Mouse (Mus musculus) left cerebral cortex, postnatal 4 days (tissue): ENCODE measurements around the gene Errfi1. TPM values are rescaled to one million over a fixed set of nuclear protein-coding genes. Genes with fewer than 3 reads are reported as not detected.

Experiments used
- DNase-seq: peaks from one replicate; pipeline ENCODE4 v3.0.0-alpha.2; 2022
- intact Hi-C: fragments of 180-260 bp; cut with DNase I; formaldehyde crosslinking; loops from one replicate; pipeline ENCODE4 v1.15.1; 2025
- total RNA-seq, 2 experiments: library from RNA; stranded (reverse); gene quantifications; 2 replicates each; pipeline ENCODE4 v1.2.3; 2021

The Errfi1 gene
- total RNA-seq = 10 to 100 TPM; 18.1 to 18.8 TPM

DNA sequence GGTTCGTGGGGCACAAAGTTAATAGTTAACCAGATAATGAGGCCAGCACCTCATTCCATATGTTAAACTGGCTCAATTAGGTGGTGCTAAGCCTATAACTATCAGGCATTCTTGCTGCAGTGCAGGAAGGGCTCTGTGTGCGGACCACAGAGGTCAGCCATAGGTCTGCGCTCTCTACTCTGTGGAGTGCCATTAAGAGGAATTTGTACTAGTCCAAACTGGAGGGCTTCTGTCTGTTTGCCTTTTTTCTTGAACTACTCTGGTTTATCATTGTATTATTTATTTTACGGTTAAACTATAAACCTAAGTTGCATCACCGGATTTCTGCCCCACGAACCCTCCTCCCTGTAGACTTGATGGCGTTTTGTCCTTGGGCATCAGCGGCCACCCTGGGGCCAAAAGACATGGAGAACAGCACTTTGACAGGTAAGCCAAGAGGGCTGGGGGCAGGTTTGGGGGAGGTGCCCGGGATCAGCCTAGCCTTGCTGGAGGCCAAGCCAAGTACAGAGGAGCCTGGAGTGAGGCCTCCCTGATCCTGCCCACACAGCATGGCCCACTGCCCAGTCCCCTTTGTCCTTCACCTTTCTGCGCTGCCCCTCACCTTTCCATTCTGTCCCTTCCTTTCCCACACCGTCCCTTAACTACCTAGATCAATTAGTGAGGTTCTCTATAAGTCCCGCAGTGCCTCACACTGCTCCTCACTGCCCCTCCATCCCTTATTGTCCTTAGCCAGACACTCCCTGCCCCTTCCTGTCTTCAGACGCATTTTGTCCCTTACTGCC, at the start of gene Errfi1:
TSS of gene Errfi1 (plus strand) at position 240 of the 782 bp plus-strand sequence.
- intact Hi-C loops = loop anchor here (5.0 kb wide), 1 partner anchor 197 kb away; no protein-coding TSS in a partner anchor
- peak; percentile 10 for DNase-seq

GRCm38 (mm10) chr4:150804204-150804603, 49.5 kb upstream of the Errfi1 start:
- intact Hi-C loops = no loop called here

DNA sequence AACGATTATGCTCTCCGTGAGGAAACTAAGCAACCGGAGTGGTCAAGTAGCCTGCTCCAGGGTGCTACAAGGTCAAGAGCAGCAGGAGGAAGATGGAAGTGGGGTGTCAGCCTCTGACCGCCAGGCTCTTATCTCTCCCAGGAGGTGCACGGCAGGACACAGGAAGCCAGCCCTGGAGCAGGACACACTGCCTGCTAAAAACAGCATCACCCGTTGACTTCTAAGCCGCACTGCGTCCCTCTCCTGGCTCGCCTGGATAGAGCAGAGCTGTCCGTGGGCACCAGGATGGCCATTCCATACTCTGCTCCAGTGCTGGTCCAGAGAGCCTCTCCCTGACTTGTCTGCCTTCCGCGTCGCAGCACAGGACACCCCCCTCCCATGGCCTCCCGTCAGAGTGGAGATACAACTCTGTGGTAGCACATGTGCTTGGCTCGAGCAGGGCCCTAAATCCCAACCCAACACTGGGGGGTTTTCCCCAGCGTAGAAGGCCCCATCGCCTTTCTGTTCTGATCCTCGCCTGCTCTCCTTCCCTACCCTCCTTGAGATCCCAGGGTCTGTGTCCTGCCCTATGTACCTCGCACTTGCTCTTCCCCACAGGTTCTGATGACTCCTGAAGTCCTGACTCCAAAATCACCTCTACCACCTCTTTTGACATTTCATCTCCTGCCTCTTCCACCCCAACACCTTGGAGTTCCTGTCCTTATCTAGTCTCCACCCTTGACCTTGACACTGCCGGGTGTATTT, 45.8 kb upstream of the Errfi1 start:
- no peak for DNase-seq
- intact Hi-C loops = no loop called here

More at GRCm38 (mm10) chr4:150804204-150804603, 49.5 kb upstream of the Errfi1 start:
- no peak for DNase-seq

DNA sequence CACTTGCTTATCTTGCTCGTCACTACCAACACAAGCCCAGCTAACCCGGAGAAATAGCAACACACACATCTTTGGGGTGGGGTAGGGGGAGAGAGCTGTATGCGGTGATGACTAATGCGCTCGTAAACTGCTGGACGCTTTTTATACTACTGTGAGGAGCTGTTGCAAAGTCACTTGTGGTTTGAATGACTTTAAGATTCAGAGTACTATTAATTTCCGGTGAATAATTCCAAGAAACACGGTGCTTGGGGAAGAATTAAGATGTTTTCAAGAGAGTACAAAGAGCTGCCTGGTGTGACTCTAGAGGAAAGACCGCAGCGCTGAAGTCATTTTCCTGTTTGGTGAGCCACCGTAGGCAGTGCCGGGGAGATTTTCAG, 45.3 kb upstream of the Errfi1 start:
- intact Hi-C loops = no loop called here
- DNase-seq = no peak

GRCm38 (mm10) chr4:150809323-150809722, 44.4 kb upstream of the Errfi1 start:
- DNase-seq = no peak
- intact Hi-C loops = no loop called here

GRCm38 (mm10) chr4:150815144-150815543, 38.6 kb upstream of the Errfi1 start:
- intact Hi-C loops = no loop called here
- no peak for DNase-seq

DNA sequence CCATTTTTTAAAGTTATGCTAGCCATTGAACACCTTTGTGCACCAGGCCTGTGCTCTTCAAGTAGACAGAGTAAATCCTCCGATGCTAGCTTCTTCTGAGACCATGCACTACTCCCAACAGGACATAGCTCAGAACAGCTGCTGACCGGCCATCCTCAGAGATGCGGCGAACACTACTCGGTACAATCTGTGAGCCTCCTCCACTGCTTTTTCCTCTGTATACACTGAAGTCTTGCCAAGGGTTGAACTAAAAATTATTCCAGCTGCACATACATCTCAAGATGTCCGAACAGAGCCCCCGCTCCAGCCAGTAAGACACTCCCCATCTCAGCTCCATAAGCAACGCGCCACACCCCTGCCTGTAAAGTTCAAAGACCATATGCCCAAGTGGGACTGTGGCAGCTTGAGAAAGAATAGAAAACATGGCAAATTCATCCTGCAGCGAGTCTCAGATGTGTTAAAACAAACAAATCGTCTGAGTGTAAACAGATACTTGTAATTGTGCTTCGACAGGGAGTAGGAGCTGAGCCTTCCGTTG, 37.2 kb upstream of the Errfi1 start:
- DNase-seq = no peak
- intact Hi-C loops = no loop called here

- DNase-seq = no peak
- intact Hi-C loops = no loop called here
Observed at GRCm38 (mm10) chr4:150819126-150819910, 34.4 kb upstream of the Errfi1 start.

DNA sequence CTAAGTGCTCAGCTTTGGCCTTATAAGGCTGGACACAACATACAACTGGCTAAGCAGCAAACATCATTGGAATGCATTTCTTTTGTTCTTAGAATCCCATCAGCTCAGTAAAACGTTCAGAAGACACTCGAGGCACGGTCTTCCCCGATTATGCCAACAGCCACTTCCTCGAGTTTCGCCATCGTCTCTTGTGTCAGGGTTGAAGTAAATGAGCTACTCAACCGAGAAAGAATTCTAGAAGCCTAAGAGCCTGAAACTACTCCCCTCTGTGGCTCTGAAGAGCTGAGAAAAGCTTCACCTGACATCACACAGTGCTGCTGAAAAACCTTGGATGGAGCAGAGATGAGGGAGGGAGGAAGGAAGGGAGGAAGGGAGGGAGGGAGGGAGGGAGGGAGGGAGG, 32.3 kb upstream of the Errfi1 start:
- intact Hi-C loops = no loop called here
- no peak for DNase-seq

DNA sequence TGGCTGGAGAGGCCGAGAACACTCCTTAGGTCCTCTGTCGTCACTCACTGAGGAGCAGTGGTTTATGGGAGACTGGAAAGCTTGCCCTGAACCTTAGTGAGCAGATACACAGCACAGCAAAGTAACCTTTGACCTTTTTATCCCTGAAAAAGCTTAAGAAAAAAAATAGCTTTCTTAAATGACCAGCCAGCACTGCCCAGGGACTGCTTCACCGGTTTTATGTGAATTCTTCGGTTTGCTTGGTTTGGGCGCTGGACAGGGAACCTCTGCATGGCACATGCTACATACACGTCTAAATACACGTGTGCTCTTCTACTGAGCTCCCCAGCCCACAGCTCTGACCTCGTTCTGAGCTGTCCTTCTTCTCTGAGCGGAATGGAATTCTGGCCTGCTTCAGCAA, 31.1 kb upstream of the Errfi1 start:
- DNase-seq = no peak
- intact Hi-C loops = no loop called here

DNA sequence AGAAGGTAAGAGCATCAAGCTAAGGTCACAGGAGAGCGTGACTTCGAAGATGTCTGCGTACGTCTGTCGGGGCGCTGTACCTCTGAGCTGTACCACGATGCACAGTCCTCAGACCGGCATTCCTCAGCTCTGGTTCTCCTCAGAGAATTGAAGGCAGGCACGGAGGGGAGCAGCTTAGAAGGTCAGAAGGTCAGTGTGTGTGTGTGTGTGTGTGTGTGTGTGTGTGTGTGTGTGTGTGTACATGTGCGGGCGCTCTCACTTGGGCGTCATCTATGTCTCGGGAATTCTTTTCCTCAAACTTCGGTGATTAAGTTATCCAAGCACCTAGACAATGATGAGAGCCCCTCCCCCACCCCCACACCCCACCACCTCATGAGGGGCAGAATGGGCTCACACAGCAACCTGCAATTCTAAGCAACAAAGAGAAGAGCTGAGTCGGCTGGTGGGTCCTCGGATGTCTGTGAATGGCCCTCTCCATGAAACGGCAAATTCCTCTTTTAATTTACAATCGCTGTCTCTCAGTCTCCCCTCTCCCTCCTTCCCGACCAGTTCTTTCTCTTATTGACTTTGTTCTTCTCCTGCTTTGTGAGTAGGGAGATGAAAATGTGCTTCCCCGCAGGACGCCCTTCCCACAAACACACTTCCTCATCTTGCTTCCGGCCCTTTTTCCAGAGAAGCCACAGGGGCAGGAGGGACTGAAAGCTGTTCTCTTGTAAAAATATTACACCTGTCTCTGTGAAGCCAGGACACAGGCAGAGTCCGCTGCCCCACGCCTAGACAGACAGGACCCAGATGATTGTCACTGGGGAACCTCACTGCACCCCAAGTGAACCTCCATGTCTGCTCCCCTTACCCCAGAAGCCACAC, 29.9 kb upstream of the Errfi1 start:
- DNase-seq = no peak

DNA sequence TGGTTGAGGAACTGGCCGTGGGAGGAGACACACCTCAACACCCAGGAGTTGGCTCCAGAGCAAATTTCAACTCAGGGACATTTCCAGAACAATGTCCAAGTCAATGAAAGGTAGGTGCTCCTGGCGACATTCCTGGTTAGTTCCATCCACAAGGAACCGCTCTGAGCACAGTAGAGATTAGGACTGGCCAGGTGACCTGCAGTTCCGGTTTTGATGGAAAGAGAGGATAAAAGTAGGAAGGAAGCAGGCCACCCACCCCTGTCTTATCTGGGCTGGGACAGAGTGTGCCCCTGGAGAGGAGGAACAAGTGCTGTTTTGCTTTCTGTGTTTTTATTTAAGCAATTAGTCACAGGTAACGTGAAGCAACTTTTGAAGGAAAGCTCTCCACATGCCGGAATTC, 28.8 kb upstream of the Errfi1 start:
- intact Hi-C loops = no loop called here
- no peak for DNase-seq

More for the DNA sequence above, 29.9 kb upstream of the Errfi1 start:
- intact Hi-C loops = no loop called here

- intact Hi-C loops = no loop called here
- DNase-seq = no peak
Observed at GRCm38 (mm10) chr4:150825531-150825930, 28.2 kb upstream of the Errfi1 start.

DNA sequence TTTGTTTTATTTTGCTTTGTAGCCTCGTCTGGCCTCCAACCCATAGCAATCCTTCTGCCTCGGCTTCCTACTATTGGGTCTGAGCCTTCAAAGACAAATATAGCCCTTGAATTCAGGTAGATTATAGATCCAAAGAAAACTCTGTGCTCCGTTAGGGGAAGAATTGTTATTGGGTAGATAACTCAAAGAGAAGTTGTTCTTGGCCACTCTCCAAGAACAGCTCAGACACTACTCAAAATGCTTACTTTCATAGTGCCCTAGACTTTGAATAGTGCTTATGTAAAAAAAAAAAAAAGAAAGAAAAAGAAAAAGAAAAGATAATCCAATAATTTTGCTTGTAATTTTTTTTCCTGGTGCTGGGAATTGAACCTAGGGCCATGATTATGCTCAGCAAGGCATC, 22.4 kb upstream of the Errfi1 start:
- intact Hi-C loops = no loop called here
- DNase-seq = no peak

DNA sequence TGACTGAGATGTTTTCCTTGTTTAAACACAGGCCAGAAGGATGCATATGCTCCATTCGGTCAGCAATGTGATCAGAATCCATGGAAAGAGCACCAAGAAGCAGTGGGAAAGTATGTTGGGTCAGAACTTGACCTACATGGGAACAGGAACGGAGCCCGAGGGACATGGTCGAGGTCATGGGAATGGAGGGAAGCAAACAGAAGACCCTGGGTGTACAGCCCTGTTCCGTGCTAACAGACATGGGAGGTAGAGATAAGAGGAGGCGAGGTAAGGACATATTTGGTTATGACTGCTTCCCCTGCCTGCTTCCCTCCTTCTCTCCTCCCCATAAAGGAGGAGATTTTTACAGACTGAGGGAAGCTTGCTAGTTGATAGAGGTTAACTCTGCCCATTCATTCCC, 21.8 kb upstream of the Errfi1 start:
- intact Hi-C loops = no loop called here
- no peak for DNase-seq

DNA sequence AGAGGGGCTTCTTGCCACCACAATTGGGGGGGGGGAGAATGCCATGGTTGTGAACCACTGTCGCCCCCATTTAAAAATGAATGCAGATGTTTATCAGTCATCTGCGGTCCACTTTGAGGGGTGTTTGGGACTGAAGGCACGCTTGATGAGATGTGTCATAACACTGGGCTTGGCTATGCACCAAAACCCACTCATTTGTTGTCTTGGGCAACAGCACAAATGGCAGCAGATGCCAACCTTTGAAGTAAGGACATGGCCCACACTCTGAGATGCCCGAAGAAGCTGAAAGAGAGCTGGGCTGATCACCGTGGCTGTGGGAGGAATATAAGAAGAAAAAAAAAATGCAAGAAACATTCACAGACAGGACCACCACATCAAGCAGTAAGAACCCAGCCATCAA, 18.6 kb upstream of the Errfi1 start:
- DNase-seq = no peak
- intact Hi-C loops = no loop called here

GRCm38 (mm10) chr4:150836258-150836657, 17.5 kb upstream of the Errfi1 start:
- intact Hi-C loops = no loop called here
- no peak for DNase-seq

DNA sequence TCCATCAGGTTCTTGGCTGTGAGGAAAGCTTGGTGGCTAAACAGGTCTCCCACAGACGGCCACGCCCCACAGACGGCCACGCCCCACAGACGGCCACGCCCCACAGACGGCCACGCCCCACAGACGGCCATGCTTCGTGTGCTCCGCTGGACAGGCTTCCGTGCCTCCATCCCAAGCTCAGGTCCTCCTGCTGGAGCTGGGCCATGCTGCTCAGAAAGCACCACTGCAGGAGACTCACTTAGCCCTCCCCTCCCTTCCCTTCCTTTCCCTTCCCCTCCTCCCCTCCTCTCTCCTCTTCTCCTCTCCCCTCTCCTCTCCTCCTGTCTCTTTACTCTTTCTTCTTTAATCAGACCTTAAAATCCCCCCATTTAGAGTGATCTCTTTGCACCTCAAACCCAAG, 16.8 kb upstream of the Errfi1 start:
- intact Hi-C loops = no loop called here
- DNase-seq = no peak

GRCm38 (mm10) chr4:150837458-150837857, 16.3 kb upstream of the Errfi1 start:
- no peak for DNase-seq
- intact Hi-C loops = no loop called here

- no peak for DNase-seq
- intact Hi-C loops = no loop called here
Observed at GRCm38 (mm10) chr4:150842045-150842444, 11.7 kb upstream of the Errfi1 start.
